Mouse (Mus musculus) lung, adult 2 months (tissue): ENCODE data around the gene Atoh8.
A peak's percentile ranks its signal among the peaks of the same experiment; 100 is the strongest.

Source experiments
- CTCF ChIP-seq: fragments of 200-500 bp; IDR thresholded peaks from 2 replicates; pipeline ENCODE4 v1.5.1; 2011; ENCODE audit warnings: mild to moderate bottlenecking, low read length, control low read depth; ENCODE audit not compliant: insufficient read depth
- POLR2A ChIP-seq: fragments of 200-500 bp; IDR thresholded peaks from 2 replicates; pipeline ENCODE4 v1.6.1; 2011; ENCODE audit warnings: low read depth, mild to moderate bottlenecking, control low read depth, low read length, borderline replicate concordance; ENCODE audit errors: extremely low read depth

DNA sequence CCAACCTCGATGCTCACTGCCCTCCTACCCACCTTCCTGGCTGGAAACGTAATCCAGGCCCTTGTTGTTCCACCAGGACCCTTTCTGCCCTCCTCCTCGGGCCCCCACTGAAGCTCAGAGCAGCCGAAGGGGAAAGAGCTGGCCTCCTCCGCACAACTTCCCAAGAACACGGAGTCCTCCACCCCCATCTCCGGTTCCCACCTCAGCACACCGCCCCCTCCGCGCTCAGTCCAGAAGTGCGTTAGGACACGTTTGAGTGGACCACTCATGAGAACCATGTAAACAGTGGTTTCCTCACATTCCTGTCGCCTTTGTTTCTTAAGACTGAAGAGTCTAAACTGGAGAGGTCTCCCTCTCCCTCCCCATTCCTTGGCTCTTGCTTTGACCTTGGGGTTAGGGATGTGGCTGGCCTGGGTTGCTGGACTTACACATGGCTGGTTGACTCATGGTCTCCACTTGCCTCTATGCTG lies 41.6 kb upstream of the Atoh8 start:
- TF ChIP-seq POLR2A (peak; percentile 70; the same call in 1 of the 2 replicates), CTCF (no peak)
